Mouse (Mus musculus) kidney, postnatal 14 days (tissue): ENCODE measurements at regions not wholly inside any gene's neighbourhood (a gene's known extent, or its start where the extent isn't known, plus 50 kb on each side); places are given as distances from the start of the nearest gene placed in this dataset.

Experiments used
- DNase-seq: peaks from one replicate; pipeline ENCODE4 v3.0.0; 2022; ENCODE audit warnings: mixed read lengths

DNA sequence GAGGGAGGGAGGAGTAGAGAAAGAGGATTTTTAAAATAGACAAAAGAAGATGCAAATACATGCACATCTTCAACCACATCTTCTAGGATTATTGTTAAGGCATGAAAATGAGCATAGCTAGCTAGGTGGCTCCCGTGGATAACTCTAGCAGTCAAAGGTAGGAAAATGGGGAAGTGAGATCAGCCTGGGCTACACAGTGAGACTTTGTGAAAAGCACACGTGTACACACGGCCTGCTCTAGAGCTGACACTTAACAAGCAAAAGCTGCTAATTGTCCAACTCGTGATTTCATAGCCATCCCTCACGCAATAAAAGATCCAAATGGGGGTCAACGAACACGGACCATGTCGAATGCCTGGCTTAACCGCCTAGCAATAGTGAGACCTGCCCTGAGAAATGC lies 642.0 kb upstream of the Sox9 start:
- no peak for DNase-seq

DNA sequence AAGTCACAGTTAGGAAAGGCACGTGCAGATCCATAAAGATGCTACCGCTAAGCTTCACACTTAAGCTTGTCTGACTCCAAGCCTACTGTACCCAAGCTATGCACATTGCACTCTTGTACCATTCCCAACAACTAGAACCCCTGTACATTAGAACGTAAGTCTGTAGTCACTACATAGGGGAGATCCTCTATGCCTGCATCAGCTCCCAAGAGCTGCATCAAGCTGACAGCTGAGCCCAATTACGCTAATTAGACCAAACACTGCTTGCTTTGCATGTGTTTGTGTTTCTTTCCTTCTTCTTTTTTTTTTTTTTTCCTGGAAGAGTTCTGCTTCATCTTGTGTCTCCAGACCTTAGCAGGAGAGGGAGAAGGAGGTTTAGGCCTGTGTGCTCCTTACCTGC lies 641.5 kb upstream of the Sox9 start:
- DNase-seq: no peak

DNA sequence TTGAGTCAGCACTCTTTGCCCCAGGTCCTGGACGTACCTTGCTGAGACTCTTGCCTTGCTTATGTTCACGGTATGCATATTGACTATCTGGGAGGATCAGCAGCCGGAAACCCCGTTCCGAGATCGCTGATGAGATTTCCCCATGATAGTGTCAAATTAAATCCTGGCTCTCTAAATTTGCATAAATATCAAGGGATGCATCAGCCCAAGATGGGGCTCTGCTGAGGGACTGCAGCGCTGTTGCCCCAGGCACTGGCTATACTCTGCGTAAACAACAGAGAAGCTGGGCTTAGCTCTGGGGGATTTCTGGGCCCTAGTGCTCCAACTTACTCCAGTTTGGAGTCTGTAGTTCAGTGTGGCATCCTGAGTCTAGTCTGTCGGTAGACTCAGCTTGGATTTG lies 641.1 kb upstream of the Sox9 start:
- no peak for DNase-seq

DNA sequence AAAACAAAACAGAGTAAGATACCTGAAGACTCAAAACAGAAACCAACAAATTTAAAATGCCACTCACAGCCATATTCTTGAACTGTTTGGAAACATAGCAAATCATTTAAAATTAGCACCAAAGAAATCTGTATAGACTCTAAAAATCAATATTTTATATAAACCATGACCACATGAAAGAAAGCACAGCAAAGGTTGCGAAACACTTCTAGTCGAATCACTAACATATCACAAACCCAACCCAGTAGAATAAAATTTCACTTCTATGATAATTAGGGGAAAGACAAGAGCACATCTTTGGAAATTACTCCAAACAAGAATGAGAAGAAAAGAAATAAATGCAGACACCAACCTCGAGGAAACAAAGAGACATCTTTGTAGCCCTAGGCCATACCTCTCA lies 630.0 kb upstream of the Sox9 start:
- DNase-seq: no peak

DNA sequence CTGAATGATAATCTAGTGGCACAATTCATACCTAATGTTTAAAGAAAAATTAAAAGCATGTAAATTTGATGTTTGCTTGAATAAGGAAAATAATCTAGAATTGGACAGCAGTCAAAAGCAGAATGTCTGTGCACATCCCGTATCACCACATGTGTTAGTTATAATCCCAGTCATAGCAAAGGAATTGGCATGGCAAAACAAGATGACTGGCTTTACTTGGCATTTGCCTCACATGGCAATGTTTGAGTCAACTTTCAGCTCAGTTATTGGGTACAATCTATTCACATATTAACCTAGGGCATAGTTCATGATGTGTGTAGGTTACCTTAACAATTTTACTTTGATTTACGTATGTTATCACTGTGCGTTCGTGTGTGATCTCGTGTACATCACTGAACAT lies 628.8 kb upstream of the Sox9 start:
- no peak for DNase-seq

DNA sequence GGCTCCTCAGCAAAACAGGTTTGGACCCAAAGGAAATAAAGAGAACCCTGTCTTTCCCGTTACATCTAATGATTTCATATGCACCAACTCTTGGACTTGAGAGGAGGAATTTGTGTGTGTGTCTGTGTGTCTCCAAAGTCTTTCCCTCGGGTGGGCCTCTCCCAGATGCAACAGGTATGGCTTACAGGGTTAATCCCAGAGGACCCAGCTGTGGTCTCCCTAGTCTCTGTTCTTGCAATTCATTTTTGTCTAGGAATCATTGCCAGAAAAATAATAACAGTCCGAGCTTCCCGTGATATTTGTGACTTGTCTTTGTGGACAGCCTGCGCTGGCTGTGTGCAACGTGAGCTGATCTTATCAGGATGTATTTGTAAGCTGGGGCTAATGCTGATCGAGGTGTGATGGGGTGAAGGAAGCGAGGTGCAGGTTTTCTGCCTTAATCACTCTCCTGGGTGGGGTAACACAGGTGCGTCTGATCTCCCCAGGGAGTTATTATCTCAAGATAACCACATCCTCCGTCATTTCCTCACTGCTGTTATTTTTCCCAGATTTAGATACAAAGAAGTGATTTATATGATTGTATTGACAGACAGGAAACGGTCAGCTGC lies 627.2 kb upstream of the Sox9 start:
- peak; percentile 4 for DNase-seq

DNA sequence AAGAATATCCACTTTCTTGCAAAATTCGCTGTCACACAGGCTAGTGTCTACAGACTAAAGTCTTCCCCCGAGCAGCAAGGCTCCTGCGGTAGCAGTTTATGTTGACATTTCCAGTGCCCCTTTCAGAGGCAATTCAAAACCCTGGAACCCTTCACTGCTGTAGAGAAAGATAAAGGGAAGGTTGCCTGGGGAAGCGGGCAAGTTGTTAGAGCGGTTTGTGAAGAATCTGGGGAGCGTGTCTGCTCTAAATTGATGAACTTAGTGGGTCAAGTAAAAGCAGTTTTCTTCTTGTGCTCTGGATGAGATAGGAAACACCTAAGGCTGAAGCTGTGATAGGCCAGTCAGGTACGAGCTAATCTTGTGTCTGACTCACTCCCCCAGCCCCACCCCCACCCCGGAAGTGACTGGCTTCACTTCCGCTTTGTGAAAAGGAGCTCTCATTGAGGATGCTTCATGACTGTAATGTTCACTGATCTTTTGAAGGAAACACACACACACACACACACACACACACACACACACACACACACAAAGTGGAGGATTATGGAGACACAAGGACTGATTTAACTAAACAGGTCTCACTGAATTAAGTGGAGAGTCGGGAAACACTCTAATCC lies 626.6 kb upstream of the Sox9 start:
- no peak for DNase-seq

DNA sequence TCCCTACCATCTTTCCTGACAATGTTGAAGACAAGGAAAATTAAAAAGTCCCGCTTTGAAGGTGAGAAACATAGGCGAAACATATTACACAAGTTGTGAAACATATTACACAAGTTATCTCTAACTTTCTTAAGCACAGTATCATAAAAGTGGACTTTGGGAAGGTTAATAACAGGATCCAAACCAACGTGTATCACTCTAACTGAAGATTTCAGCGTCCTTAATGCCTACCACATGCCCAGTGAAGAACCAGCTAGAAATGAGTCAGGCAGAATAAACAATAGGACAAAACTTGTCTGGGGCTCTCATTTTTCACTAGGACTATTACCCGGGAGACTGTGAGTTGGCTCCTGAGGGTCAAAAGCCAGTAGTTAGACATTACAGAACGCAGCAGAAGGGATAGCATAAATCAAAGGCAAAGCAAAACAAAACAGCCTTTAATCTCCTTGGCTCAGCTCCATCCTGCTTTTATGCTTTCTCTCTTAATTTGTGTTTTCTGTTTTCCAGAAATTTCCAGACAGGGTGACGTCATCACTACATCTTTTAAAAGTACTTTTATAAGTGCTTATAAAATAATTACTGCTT lies 618.3 kb upstream of the Sox9 start:
- DNase-seq: peak; percentile 48

DNA sequence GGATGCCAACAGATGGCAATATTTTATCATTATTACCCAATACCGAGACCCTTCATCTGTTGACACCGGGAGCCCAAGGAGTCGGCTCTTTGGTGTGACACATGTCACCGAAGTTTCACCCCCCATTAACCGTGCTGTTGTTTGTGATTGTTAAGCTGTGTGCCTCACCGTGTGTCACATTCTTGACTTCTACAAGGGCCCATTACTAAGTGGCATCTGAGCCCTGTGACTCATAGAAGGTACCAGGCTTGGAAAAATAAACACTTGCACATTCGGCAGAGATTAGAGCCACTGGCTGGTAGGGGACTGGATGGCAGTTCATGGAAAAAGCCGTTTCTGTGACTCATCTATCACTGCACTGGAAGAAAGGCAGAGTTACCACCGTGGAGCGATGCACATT lies 608.4 kb upstream of the Sox9 start:
- DNase-seq: no peak

DNA sequence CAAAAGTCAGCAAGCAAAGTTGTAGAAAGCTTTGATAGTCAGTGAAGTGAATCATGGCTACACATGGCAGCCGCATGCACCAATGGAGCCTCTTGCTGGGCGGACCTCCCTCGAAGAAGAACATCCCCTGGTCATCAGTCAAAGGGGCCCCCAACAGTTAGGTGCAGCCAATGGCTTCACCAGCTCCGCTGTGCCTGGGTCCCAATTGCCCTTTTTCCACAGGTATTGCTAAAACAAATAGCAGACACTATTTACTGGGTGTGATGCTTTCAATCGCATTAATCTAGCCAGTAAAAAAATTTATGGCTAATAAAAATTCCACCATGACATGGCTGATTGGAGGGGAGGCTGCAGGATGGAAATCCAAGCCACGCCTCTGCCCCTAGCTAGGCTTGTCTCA lies 606.7 kb upstream of the Sox9 start:
- DNase-seq: no peak

DNA sequence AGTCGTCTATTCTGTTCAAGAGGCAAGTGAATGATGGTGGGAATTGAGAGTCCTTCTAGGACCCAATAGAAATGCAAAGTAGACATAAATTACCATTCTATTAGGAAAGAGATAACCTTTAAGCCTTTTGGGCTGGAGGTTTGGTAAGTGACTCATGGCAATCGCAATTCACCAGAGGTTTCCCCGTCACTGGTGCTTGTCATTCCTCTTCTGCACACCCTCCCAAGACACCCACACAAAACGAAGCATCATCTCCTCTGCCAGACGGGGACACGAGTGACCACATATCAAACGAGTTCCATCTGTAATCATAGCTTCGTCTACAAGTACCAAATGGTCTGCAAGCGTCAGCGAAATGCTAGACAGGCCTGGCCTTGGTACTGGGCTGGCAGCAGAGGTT lies 601.4 kb upstream of the Sox9 start:
- no peak for DNase-seq

DNA sequence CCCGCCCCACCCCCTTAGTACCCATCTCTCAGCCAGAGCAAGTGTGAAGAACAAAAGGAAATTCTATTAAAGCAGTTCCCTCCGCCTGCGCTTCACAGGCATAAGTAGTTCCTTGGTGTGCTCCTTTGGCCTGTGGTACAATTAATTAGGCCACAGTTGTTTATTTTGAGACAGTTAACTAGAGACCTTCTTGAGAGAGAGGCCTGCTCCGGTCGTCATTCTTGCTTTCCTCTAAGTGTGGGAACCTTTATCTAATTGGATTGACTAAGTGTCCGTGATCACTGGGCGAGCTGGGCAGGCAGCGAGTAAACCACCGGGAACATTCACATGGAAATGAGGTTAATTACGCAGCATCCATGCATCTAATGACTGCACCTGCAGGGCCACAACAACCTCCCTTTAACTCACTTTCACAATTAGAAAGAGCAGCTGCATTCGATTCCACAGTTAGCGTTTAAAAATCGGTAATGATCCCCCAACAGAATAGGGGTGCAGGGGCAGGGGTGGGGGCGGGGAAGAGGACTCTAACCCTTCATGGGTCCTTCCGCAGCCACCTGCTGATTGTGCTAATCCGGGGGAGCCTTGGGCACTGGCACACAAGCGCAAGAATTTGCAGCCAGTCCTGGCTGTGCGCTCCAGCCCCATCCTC lies 584.3 kb upstream of the Sox9 start:
- no peak for DNase-seq

DNA sequence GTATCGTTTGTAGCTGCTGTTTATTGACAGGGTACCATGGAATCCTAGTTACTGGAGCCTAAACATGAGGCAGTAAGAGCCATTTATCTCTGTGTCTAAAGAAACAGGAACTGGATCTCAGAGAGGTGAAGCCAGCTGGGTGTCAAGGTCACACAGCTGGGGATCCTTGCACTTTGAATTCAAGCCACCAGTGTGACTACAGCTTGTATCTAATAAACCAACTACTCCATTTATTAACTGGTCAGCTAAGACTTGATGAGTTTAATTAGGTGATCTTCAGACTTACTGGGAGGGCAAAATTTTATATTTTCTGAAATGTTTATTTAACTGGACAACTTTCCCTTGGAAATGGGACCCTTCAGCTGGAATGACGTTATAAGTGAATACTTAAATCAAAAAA lies 577.5 kb upstream of the Sox9 start:
- DNase-seq: no peak

DNA sequence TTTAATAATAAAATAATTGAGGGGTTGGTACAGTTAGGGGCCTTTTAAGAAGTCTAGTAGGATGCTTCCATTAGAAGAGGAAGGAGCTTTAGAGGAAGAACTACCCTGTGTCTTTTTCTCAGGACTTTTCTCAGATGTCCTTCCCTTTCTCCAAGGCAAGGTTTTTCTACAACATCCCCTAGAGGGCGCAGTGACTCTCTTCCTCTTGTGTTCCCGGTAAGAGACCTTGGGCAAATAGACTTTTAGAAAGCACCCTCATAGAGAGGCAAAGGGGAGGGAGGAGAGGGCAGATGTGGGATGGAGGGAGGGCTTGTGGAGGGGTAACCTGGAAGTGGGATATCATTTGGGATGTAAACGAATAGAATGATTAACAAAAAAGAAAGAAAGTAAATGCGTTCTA lies 572.6 kb upstream of the Sox9 start:
- peak; percentile 52 for DNase-seq

DNA sequence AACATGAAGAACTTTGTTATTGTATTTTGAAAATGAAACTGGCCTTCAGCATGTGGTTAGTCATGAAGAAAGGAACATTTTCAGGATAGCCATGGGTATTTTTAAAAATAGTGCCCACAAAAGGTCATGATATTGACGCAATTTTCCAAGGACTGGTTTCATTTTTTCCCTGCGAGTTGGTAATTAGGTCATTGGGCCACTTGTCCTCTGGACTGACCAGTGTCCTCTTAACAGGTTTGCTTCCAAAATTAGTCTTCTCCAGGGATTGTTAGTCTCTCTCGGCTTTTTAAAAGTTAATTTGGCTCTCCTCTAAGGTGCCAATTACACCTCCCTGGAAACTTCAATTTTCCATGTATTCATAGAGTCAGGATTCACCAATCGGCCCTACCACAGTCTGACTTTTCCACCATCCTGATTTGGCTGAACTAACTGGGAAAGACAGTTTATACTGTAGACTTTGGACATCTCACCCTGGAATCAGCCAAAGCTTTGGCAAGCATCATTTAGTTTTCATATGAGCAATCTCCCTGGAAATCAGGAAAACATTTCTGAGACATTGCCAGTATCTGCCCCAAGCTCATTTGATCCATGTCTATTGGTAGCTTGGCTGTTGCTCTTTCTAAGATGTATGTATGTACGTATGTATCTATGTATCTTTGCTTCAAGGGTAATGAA lies 562.8 kb upstream of the Sox9 start:
- no peak for DNase-seq

DNA sequence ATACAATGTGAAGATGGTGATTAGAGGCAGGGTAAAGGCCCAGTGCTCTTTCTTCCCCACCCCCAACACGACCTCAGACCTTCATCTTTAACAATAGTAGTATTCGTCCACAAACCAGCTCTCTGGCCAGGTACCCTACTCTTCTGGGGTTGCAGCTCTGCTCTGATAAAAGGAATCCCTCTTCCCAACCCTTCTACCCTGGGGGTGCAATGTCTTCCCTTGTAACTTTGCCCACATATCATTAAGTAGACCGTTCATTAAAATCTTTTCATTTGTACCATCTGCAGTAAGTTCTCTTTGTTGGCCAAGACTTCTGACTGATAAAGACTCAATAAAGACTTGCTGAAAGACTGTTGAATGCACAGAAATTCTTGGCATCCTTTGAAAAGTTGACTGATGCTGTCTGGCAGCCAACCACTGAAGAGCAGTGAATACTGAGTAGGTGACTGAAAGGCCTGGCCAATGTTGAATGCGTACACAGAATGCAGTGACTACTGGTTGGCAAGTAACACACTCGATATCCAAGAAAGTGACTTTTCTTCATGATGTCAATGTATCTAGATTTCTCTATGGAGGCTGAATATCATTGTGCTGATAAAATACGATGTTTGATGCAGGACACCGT lies 547.4 kb upstream of the Sox9 start:
- no peak for DNase-seq

DNA sequence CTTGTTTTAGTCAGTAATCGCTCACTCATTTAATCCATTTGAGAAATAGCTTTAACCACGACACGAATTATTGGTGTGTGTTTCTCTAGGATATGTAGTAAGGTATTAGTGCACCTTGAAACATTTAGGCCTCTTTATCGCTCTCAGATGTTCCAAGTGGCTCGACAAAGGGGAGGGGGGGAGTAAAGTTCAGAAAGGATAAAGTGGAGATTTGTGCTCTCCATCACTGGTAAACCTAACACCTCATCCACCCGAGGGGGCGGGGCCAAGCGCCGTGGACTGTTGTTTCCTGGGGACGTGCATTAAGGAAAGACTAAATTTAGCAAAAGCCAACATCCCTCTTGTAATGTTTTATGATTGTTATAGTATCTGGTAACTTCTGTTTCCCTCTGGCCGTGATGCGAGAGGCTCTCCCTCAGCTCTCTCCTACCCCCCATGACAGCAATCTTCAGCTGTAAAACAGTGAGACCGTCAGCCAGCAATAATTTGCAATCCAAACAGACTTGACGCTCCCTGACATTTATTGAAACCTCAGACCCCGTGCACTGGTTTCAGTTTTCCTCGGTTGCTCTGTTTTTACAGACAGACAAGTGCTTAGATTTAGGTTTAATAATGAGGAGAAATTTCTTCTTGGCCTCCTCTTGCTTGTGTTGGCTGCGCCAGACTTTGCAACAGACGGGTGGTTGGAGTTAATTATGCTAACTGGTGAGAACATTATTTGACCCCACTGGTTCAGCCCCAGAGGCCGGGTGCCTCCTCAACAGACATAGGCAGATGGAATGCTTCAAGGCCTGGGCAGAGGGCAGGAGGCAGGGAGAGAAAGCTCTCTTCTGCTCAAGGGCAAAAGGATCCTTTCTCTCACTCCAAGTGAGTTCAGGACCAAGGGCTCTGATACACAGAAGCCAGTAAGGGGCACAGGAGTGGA lies 542.8 kb upstream of the Sox9 start:
- DNase-seq: peak; percentile 41

DNA sequence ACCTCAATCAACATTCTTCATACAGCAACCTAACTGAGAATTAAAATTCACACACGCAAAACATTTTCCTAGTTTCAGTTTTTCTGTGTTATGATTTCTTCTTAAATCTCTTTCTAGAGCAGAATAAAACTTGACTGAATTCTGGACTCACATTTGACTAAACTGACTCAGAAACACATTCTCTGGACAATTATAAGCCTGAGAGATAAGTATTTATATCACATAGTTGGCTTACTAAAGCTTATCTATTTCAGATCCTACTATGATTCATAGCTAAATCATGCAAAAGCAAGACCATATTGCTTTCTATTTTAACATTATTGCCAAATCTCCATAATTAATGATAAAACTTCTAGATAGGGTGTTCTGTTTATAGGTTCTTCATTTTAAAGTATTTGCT lies 529.5 kb upstream of the Sox9 start:
- DNase-seq: no peak

DNA sequence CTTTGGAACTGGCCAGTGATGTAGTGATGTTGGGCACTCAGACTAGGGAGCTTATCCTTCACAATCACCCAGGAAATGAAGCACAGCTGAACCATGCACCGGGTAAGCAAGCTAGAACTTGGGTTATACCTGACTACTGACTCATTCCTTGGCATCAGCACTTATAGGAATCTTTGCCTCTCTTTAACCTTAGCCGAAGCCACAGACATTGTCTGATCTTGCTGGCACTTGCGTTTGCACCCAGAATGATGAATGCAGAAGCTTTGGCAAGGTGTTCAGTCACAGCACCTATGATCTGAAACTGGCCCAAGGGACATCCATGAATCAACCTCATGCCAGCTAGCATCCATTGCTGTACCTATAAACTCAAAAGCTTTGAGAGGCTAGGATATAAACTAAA lies 529.0 kb upstream of the Sox9 start:
- no peak for DNase-seq

DNA sequence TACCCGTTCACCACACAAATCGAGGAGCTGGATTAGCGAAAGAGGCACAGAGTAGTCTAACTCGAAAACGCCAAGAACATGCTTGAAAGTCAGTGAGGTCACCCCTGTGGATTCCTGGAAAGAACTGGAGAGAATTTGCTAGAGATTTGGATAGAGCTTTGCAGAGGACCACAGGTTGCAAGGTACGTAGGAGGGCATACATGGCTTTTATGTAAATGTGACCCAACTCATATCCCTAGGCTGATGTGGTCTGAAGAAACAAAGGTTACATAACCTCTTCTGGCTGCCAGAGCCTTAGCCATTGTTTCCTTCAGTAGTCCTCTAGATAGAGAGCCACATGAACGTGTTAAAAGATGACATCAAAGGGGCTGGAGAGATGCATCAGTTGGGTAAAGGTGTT lies 525.7 kb upstream of the Sox9 start:
- no peak for DNase-seq

DNA sequence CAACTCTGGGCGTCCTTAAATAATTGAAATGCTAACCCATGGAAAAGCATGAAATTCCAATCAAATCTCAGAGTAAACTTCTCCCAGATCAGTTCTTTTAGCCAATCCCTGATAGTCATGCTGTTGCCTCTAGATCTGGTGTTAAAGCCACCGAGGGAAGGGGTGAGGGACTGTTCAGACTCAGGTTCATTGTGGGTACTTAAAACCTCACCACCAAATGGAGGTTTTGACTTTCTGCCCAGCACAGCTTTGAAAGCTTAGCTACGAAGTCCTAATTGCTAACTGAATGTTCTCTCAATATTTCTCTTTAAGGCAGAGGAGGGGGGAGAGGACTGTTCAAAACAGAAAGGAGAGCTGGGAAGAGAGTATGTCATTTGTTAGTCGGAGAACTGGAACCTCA lies 517.9 kb upstream of the Sox9 start:
- no peak for DNase-seq

DNA sequence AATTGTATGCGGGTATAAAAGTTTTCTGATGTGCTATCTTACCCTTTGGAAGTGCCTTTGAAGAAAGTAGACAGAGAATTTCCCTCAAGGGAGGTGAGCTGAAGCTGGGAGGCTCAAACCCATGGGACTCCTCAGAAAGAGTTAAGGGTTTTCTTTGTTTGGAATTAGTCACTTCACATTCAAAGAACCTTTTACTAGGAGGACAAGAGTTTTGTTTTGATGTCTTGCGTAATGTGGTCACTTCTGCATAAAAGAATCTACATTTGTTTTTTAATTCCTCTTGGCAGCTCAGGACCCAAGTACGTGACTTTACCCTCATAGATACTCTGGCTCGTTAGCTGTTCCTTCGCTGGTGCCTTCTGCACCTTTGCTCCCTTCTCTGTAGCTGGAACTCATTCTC lies 511.1 kb upstream of the Sox9 start:
- DNase-seq: no peak
